Mouse (Mus musculus): ENCODE data around the gene Tmem189.

Tmem189 gene

GRCm38 (mm10) chr2:167701472-167701871, 11.8 kb upstream of the Tmem189 start:
- no peak for DNase-seq (ENCODE audit: low read depth, low spot score)

- no peak for DNase-seq (ENCODE audit: low read depth, low spot score)
These were observed 10.4 kb upstream of the Tmem189 start for GRCm38 (mm10) chr2:167700018-167700417.

- DNase-seq (ENCODE audit: low read depth, low spot score): no peak
These were observed 8.3 kb upstream of the Tmem189 start for GRCm38 (mm10) chr2:167697902-167698301.

GRCm38 (mm10) chr2:167696143-167696542, 6.5 kb upstream of the Tmem189 start:
- no peak for DNase-seq (ENCODE audit: low read depth, low spot score)

GRCm38 (mm10) chr2:167695491-167695890, 5.9 kb upstream of the Tmem189 start:
- DNase-seq (ENCODE audit: low read depth, low spot score): no peak

GRCm38 (mm10) chr2:167694963-167695362, 5.3 kb upstream of the Tmem189 start:
- DNase-seq (ENCODE audit: low read depth, low spot score): no peak

GRCm38 (mm10) chr2:167694244-167694643, 4.6 kb upstream of the Tmem189 start:
- DNase-seq (ENCODE audit: low read depth, low spot score): no peak

GRCm38 (mm10) chr2:167693540-167693939, 3.9 kb upstream of the Tmem189 start:
- DNase-seq (ENCODE audit: low read depth, low spot score): no peak

- no peak for DNase-seq (ENCODE audit: low read depth, low spot score)
These were observed 3.2 kb upstream of the Tmem189 start for GRCm38 (mm10) chr2:167692831-167693230.

- no peak for DNase-seq (ENCODE audit: low read depth, low spot score)
These were observed 2.4 kb upstream of the Tmem189 start for GRCm38 (mm10) chr2:167691871-167692661.

- no peak for DNase-seq (ENCODE audit: low read depth, low spot score)
These were observed 1.8 kb upstream of the Tmem189 start for GRCm38 (mm10) chr2:167691410-167691809.

GRCm38 (mm10) chr2:167690962-167691311, 1.3 kb upstream of the Tmem189 start:
- no peak for DNase-seq (ENCODE audit: low read depth, low spot score)

GRCm38 (mm10) chr2:167690219-167690961, 768 bp upstream of the Tmem189 start:
- DNase-seq (ENCODE audit: low read depth, low spot score): no peak

- DNase-seq (ENCODE audit: low read depth, low spot score): no peak
These were observed 847 bp downstream of the Tmem189 start, which contains the start of gene Cebpb for GRCm38 (mm10) chr2:167688498-167689451. Gene Cebpb (plus strand): TSS chr2:167688915.

- DNase-seq (ENCODE audit: low read depth, low spot score): no peak
These were observed 1.5 kb downstream of the Tmem189 start for GRCm38 (mm10) chr2:167688126-167688497.

GRCm38 (mm10) chr2:167687651-167688101, 1.9 kb downstream of the Tmem189 start:
- DNase-seq (ENCODE audit: low read depth, low spot score): no peak

GRCm38 (mm10) chr2:167687250-167687586, 2.4 kb downstream of the Tmem189 start:
- DNase-seq (ENCODE audit: low read depth, low spot score): no peak

- no peak for DNase-seq (ENCODE audit: low read depth, low spot score)
These were observed 3.0 kb downstream of the Tmem189 start for GRCm38 (mm10) chr2:167686382-167687249.

- DNase-seq (ENCODE audit: low read depth, low spot score): no peak
These were observed 3.8 kb downstream of the Tmem189 start for GRCm38 (mm10) chr2:167685865-167686264.

GRCm38 (mm10) chr2:167685137-167685536, 4.5 kb downstream of the Tmem189 start:
- peak; percentile 73 for DNase-seq (ENCODE audit: low read depth, low spot score)

- no peak for DNase-seq (ENCODE audit: low read depth, low spot score)
These were observed 5.9 kb downstream of the Tmem189 start for GRCm38 (mm10) chr2:167683721-167684120.
